Mouse (Mus musculus): ENCODE results near the gene Cryba2. TPM values are rescaled to one million over a fixed set of nuclear protein-coding genes. Genes with fewer than 3 reads are reported as not detected.
A peak's percentile ranks its signal among the peaks of the same experiment; 100 is the strongest.

The Cryba2 gene
- not detected for total RNA-seq (2021)
- long read RNA-seq, experiment 1, result 0 reads
- long read RNA-seq, experiment 2, result 0 reads

DNA sequence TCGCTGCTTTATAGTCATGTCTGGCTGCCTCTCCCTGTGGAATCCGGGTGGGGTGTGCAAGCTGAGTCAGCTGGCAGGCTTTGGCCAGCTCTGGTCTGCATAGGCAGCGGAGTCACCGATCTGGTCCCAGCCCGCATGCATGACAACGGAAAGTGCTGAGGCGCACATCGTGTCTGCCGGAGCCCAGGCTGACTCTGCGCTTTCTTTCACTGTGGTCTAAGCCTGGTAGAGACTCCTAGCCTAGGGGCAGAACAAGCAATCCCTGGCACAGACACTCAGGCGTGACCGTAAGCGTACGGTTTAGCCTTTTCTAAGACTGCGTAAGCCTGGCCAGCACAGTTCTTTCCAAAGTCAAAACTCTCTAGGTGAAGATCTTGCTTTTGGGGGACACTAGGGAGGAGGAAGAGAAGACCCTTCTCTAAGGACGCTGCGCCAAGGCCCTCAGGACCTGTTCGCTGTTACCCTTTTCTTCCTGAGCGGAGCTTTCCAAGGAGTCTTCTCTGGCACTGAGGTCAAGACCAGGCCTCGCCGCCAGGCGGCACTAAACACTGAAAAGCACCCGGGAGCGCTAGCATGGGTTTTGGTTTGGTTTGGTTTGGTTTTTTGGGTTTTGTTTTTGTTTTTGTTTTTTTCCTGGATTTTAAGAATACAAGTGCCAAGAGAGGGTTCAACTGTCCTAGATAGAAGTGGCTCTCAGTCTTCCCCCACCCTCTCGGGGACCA is at the start of gene Cryba2:
TSS of gene Cryba2 (minus strand) at position 10 of the 722 bp plus-strand sequence.
- intact Hi-C loops (cut with DNase I), result no loop called here
- peak; percentile 33 to 56 for DNase-seq

DNA sequence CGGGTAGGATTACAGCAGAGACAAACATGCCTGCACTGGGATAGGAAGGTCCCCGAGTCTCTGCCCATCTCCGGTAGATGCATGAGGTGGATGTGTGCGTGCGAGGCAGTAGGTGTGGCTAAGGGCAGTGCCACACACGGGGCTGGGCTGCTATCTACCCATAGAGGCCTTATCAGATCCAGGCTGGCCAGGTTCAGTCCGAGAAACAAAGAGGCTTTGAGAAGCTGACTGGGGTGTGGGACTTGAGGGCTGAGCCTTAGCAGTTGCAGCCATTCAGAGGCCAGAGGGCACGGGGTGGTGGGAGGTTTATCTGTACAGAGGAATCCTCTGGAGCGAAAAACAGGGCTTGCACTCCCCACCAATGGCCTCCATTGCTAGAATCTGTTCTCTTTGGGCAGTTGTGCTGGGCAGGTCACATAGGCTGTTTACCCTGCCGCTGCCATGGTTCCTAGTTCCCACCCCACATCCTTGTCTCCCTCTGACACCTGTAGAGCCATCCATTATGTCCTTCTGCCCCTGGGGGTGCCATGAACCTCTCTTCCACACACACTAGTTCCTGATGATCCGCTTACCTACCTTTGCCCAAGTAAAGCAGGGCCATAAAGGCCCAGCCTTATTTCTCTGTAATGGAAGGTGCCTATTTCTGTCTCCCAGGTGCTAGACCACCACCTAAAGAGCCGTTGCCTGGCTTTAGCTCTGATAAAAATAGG is 48.9 kb upstream of the Cryba2 start:
- DNase-seq, result no peak
- intact Hi-C loops (cut with DNase I), result loop anchor here (10.0 kb wide), 1 partner anchor 313 kb away; no protein-coding TSS in a partner anchor

DNA sequence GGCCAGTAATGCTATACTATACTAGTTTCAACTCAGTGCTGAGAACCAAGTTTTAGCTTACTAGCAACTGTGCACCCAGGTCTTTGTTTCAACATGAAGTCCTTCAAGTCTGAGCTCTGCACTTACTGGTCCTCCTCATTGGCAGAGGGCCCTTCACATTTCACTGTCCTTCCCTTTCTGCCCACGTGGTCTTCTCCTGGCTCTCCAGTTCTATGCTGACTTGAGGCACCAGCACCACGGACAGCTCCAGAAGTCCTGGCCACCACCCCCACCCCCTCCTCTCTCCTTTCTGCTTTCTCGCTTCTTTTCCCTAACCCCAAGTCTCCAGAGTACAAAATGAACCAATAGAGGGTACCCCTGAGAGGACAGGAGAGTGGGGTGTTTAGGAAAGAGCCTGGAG is 46.8 kb upstream of the Cryba2 start:
- intact Hi-C loops (cut with DNase I), result loop anchor here (10.0 kb wide), 1 partner anchor 315 kb away; no protein-coding TSS in a partner anchor
- no peak for DNase-seq

DNA sequence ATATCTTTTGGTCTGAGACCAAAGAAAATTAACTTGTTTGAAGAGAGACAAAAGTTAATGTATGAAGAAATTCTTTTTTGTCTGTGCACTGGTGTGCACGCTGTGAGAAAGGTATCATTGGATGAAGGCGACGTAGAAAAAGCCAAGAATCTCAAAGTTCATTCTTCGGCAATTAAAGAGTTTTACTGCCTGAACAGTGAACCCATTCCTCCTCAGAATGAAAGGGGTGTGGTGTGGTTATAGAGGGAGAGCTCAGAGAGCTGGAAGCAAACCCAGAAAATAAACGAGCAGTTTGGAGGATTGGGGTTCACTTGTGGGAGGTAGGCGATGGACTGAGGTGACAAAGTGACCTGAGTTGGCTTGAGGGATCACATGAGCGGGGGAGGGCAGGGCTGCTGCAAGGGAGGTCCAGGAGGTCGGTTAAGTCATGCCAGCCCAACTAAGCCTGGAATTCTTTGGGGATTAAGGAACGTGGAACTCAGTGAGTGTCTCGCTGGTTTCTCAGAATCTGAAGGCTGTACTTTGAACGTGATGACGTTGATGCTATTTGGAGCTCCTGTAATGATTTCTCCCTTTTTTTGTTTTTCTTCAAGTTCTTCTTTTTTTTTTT is 43.4 kb upstream of the Cryba2 start:
- intact Hi-C loops (cut with DNase I), result no loop called here
- no peak for DNase-seq

DNA sequence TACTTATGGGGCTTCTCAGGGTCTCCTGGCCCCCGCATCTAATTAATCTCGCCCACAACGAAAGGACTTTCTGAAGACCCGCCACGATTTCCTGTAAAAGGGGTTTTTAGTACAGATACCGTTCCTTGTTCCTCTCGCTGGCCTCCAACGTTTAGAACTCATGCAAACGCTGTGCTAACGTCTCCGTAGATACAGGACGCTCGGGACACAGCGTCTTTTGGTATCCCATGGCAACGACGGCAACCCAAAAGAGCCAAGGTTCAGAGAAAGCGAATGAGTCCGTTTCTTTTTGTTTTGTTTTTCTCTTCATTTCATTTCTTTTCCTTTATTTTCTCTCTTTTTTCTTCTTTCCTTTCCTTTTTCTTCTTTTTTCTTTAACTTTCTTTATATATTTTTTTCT is 42.5 kb upstream of the Cryba2 start, which contains the start of gene Cfap65:
TSS of gene Cfap65 (minus strand) at position 198 of the 400 bp plus-strand sequence.
- peak in 1 of 2 experiments; percentile 26 for DNase-seq
- intact Hi-C loops (cut with DNase I), result no loop called here

DNA sequence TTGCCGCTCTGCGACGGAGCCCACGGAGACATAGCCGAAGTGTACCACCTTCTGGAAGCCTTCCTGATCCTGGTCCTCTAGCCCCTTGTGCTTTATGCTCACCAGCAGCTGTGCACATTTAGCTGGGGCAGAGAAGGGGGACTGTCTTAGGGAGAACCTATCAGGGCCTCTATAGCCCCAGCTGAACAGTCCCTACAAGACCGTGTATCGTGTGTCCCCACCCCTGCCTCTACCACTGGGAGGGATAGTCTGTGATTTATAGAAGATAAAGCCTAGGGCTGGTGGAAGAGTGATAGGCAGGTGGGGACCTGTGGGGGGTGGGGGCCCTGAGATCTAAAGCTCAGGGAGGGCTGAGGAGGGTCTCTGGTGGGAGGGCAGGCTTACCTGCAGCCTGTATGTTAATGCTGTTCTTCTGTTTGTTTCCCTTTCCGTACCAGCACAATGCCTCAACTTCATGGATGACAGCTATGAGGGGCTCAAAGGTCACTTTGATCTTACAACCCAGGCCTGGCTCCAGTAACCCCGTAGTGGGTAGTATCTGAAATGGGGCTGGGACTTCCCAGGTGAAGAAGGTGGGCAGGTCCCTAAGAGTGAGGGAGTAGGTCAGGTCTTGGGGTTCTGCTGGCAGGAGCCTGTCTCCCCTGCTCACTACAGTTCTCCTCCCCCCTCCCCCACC is 34.8 kb upstream of the Cryba2 start:
- intact Hi-C loops (cut with DNase I), result no loop called here
- DNase-seq, result no peak

DNA sequence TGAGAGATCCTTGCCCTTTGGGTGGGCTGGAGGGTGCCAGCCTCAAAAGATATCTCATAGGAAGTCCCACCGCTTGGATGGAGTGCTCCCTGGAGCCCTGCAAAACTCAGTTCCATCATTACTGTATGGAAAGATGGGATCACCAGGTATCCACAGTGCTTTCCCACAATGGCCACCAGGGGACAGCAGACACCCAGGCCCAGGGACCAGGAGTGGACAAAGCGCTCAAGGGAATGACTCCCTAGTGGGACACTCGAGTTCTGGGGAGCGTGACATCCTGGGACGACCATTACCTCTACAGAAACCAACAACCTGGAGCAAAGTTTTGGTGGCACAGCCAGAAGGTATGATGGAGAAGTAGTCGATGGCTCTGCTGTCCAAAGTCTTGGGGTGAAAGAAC is 33.8 kb upstream of the Cryba2 start:
- peak; percentile 44 to 61 for DNase-seq
- intact Hi-C loops (cut with DNase I), result loop anchor here (1.0 kb wide), 1 partner anchor 91 kb away; no protein-coding TSS in a partner anchor

DNA sequence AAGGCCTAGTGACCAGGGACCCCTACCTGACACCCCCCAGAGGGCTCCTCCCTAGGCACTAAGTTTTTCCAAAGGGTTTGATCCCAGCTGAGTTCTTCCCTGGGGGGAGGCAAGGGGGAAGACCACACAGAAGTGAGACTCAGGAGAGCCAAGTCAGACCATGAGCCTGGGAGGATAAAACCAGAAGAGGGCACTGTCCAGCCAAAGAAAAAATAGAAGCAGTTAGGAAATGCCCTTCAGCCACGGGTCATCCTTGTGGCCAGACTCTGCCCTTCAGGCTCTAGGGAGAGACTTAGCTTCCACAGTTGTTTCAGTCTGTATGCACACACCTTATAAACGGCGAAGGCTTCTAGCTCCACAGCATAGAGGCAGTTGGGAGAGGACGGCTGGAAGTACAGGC is 31.5 kb upstream of the Cryba2 start:
- intact Hi-C loops (cut with DNase I), result no loop called here
- DNase-seq, result no peak

DNA sequence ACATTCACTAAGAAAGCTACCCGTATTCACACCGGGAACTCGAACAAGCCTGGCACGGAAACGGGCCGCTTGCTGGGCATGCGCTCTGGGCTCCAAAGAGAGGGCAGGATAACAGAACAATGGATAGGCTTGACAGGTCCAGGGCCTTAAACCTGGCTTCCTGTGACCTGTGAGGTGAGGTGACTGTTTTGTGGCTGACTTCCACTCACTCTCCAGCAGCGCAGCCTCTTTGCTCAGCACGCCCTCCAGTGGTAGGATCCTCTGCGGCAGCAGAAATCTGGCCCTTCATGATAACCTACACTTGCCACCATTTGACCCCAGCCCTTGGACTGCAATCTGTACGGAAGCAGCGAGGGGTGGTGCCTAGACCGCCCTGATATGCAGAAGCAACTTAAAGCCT is 22.8 kb upstream of the Cryba2 start:
- intact Hi-C loops (cut with DNase I), result no loop called here
- DNase-seq, result no peak

DNA sequence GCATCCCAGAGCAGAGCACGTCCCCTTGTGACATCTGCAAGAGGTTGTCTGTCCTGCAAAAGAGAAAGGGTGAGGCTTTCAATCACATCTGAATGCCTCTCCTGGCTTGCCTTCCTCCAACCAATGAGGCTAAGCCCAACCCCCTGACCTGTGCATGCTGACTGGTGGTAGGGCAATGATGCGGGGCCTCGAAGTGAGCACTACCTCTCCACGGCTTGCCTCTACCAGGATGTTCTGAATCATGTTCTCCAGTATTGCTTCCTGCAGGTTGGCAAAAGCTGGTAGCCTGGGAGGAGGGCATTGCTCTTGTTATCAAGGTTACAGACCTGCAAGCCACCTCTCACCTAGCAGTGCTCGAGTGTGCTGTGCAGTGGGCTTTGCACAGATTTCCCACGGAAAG is 9.2 kb upstream of the Cryba2 start:
- intact Hi-C loops (cut with DNase I), result no loop called here
- no peak for DNase-seq

DNA sequence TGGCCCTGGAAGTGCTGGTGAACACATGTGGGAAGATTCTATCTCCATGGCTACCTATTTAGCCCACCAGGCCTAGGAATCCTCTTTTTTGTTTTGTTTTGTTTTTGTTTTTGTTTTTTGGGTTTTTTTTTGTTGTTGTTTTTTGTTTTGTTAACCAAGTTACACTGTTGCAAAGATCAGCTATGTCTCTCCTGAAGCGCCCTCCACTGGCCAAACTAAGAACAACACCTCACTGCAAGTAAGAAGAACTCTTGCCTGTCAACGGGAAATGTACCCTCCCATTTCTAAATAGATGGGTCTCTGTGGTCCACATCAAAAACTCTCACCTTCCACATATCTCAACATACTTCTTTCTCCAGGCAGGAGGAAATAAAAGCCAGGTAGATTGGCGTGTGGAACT is 8.7 kb upstream of the Cryba2 start:
- peak; percentile 25 to 57 for DNase-seq
- intact Hi-C loops (cut with DNase I), result no loop called here

DNA sequence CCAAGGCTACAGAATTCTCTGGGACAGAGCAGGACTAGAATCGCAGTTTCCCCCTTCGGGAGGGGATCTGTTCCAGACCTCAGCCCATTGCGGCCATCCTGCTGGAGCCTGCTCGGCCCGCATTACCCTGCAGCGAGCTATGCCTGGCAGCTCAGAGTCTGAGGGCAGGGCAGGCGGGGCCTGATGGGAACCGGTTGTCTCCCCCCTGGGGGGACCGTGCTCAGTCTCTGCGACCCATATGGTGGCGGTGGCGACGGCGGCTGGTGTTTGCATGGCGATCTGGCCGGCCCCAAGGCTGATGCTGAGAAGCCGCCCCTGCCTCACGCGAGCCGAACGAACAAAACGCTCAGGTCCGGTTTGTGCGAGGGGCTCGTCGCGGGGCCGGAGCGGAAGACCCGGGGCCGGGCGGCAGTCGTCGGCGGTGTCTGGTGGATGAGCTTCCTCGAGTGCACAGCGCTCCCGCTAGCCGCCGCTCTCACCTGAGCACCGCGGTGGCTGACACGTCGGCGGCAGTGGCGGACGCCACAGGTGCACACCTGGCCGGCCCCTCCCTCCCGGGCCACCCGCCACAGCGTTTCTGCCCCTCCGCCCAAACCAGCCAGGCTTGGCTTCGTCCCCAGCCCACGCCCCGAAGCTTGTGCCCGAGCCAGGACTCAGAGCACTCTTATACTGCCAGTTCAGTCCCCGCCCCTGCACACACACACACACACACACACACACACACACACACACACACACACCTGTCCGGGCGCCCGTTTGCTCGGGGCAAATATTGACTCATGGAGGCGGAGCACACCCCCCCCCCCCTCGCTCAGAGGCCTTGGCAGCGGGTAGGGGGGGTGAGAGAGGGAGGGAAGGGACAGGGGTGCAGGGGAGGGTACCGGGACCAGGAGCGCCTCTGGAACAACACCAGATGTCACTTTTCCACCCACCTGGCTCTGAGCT is 7.7 kb upstream of the Cryba2 start:
- intact Hi-C loops (cut with DNase I), result no loop called here

DNA sequence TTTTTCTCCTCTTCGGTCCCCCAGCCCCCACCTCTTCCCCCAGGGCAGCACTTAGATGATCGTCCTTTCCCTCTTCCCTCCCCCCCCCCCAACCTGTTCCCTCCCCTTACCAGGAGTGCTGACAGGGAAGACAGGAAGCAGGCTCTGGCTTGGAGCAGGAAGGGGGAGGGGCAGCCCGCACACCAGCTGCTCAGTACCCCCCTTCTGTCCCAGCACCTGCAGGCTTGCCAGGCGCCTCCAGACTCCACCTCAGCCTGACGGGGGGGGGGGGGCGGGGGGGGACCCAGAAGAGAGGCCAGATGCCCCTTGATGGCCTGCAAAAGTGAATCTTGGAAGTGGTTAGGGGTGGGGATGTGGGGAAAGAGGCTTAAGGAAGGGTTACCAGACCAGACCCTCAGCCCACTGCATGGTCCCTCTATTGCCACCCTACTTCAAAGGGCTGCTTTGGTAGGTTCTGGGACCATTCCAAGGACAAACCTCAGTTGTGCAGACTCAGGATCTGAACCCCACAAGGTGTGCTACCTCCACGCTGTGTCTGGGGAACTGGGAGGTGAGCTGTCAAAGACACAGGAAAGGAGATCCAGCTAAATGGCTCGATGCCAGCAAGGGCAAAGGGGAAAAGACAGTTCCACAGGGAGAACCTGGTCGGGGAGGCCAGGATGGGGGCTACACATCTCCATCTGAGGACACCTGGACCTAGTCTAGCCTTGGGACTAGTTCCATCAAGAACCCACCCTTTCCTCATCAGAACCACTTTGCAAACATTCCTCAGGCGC is 5.9 kb upstream of the Cryba2 start:
- DNase-seq, result no peak
- intact Hi-C loops (cut with DNase I), result no loop called here

More for the DNA sequence above, 7.7 kb upstream of the Cryba2 start:
- no peak for DNase-seq

DNA sequence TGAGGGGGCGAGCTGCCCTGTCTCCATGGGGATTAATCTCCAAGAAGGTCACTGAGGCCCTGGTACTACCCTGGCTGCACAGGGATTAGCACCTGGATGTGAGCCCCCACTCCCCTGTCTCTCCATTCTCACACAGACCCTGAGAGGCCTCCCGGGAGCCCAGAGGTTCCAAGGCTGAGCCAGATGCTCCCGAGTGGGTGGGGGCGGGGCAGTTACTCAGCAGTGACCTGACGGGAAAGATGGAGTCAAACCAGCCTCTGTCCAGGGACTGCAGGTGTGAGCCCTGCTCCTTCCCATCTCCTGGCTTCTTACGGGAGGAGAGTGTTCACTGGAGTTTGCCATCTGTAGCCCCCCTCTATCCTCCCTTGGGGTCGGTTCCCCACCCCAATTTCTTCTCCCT is 5.0 kb upstream of the Cryba2 start:
- intact Hi-C loops (cut with DNase I), result no loop called here
- no peak for DNase-seq

DNA sequence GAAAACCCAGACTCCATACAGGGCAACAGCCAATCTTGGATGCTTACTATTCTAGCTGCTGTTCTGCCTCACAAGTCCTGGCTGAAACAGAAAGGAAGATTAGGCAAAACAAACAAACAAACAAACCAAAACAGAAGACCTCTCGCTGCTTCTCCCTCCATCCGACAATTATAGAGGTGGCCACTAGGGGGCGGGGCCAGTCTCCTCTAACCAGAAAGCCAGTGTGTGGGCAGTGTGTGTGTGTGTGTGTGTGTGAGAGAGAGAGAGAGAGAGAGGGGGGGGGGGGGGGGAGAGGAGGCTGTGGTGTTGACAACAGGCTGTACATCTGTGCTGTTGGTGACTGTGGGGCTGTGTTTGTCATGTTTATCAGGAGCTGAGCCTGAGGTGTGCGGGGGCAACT is 2.0 kb upstream of the Cryba2 start:
- intact Hi-C loops (cut with DNase I), result no loop called here
- DNase-seq, result peak; percentile 46 to 64

DNA sequence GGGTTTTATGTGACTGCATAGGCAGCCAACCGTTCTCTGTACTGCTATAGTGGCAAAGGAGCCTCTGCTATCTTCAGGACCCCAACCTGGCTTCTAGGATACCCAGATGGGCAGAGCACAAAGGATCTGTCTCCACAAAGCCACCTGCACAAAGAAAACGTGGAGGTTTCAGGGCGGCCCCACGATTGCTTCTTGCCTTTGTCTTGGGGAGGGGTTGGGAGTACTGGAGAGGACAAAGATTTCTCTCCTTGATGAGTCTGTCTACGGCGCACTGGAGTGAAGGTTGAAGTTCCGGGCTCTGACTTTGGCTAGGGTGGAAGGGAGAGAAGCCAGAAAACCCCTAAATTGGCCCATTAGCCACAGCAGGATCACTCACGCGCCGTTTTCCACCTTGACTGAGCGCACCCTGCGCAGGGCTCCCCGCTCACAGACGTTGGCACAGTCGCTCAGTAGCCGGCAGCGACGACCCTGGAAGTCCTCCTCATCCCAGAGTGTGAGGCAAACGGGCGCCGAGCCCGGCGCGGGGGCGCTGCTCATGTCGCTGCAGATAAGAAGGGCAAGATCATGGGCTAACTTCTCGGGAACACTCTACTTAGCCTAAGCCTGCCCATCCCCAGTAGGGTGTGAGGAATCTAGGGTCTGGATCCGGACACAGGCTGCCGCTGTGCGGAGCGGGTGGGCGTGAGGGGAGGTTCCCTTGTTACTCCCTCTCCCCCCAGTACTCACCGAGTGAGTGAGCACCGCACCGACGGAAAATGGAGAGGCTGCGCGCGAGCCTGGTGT is 401 bp downstream of the Cryba2 start:
- intact Hi-C loops (cut with DNase I), result no loop called here
- DNase-seq, result no peak

DNA sequence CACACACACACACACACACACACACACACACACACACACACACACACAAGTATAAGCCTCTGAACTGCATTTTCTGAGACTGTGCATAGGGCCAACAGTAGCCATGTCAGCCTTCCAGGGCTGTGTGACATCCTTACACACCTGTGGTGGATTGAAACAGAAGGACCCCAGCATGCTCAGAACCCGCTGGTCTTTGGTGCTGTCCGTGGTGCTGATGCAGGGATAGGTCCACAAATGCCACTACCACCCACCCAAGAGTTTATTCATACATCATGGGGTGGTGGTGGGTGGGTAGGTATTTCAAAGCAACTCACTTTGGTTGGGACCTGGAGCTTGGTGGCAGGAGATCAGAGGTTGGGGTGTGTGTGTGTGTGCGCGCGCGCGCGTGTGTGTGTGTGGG is 1.4 kb downstream of the Cryba2 start:
- intact Hi-C loops (cut with DNase I), result no loop called here
- peak; percentile 40 to 56 for DNase-seq

DNA sequence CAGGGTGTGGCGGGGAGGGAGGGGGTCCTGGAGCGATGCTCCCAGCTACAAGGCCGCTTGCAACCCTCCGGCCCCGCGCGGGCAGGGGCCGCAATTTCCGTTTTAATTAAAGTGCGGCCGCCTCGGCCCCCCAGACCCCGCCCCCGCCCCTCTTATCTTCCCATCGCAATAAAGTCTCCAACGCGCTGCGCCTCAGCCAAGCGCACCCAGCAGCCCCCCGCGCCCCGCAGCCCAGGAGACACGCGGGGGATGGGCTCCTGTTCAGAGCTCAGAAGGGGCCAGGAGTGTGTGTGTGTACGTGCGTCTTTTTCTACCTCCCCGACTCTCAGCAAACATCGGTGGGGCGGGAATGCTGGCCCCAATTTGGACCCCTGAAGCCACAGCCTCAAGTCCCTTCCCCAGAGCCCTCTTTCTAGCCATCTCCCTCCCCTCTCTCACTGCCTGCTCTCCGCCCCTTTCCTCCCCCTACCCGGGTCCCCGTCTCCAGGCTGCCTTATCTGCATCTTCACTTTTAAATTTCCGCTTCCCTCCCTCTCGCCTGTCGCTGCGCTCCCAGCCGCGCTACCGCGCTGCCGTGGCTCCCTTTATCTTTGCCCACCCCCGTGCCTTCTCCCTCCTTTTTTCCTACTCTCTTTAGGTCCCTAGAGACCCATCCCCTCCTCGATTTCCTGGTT is 7.4 kb downstream of the Cryba2 start, which contains the start of gene Fev:
TSS of gene Fev (minus strand) at position 51 of the 674 bp plus-strand sequence.
- intact Hi-C loops (cut with DNase I), result no loop called here
- no peak for DNase-seq

All from heart, postnatal 14 days (tissue).